Mouse (Mus musculus): ENCODE results near the gene Fbxo34. TPM values are rescaled to one million over a fixed set of nuclear protein-coding genes. Genes with fewer than 3 reads are reported as not detected.

Gene Fbxo34
- total and polyA plus RNA-seq, 2 experiments from 2014 or later: 20.0 to 33.8 TPM

- no peak for TF ChIP-seq CTCF (IDR thresholded peaks at IDR 0.05; ENCODE audit: low read depth)
- ATAC-seq (no peak), DNase-seq (no peak)
Measured at GRCm38 (mm10) chr14:47419723-47420276, 30.4 kb upstream of the Fbxo34 start.

GRCm38 (mm10) chr14:47421606-47422005 is 28.6 kb upstream of the Fbxo34 start:
- Histone ChIP-seq H3K9me3 (ENCODE audit: low read length) (no peaks in the 10 kb centered on the region), H3K9ac (no peak overlapping the region), H3K4me3 (ENCODE audit: low read depth, low read length) (no peak overlapping the region), H3K4me2 (ENCODE audit: low read depth) (no peak overlapping the region), H3K27ac (ENCODE audit: low read depth, low read length) (no peak overlapping the region), H3K27me3 (ENCODE audit: insufficient read depth, low read length) (no peaks in the 10 kb centered on the region), H3K4me1 (ENCODE audit: insufficient read depth) (no peaks in the 10 kb centered on the region), H3K36me3 (ENCODE audit: insufficient read depth) (no peaks in the 10 kb centered on the region)
- 44% methylated on average over 2 of the region's 2 CpGs for WGBS
- no peak for DNase-seq
- TF ChIP-seq CTCF (IDR thresholded peaks at IDR 0.05; ENCODE audit: low read depth): no peak
- no peak for ATAC-seq

More at GRCm38 (mm10) chr14:47419723-47420276, 30.4 kb upstream of the Fbxo34 start:
- Histone ChIP-seq H3K4me2 (ENCODE audit: low read depth) (no peak overlapping the region), H3K27me3 (ENCODE audit: insufficient read depth, low read length) (no peaks in the 10 kb centered on the region), H3K4me3 (ENCODE audit: low read depth, low read length) (no peak overlapping the region), H3K27ac (ENCODE audit: low read depth, low read length) (no peak overlapping the region), H3K9ac (no peak overlapping the region), H3K36me3 (ENCODE audit: insufficient read depth) (no peaks in the 10 kb centered on the region), H3K4me1 (ENCODE audit: insufficient read depth) (no peaks in the 10 kb centered on the region), H3K9me3 (ENCODE audit: low read length) (no peaks in the 10 kb centered on the region)
- WGBS: 93% methylated on average over 24 of the region's 24 CpGs

DNA sequence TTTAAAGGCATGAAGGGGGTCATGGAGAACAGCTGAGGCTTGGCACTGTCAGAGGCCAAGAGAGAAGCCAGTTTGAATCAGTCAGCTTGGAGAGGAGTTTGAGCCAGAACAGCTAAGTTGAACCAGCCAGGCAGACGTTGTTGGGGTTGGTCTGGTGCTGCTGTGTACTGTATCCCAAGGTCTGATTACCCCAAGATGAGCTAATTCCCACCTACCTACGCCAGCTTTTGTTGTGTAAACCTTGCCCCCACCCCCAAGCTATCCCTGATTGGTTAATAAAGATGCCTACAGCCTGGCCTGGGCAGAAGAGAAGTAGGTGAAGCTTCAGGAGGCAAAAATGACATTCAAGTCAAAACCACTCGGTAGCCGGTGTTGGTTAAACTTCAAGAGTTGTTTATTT is 27.8 kb upstream of the Fbxo34 start:
- Histone ChIP-seq H3K4me1 (ENCODE audit: insufficient read depth) (no peaks in the 10 kb centered on the region), H3K4me3 (ENCODE audit: low read depth, low read length) (no peak overlapping the region), H3K36me3 (ENCODE audit: insufficient read depth) (no peaks in the 10 kb centered on the region), H3K9me3 (ENCODE audit: low read length) (no peaks in the 10 kb centered on the region), H3K27me3 (ENCODE audit: insufficient read depth, low read length) (no peaks in the 10 kb centered on the region), H3K27ac (ENCODE audit: low read depth, low read length) (no peak overlapping the region), H3K4me2 (ENCODE audit: low read depth) (no peak overlapping the region), H3K9ac (no peak overlapping the region)
- TF ChIP-seq CTCF (IDR thresholded peaks at IDR 0.05; ENCODE audit: low read depth): no peak
- WGBS: 78% methylated on average over 4 of the region's 4 CpGs
- DNase-seq: no peak
- ATAC-seq: no peak

- ATAC-seq (no peak), DNase-seq (no peak)
- Histone ChIP-seq H3K4me2 (ENCODE audit: low read depth) (no peak overlapping the region), H3K9ac (no peak overlapping the region), H3K27ac (ENCODE audit: low read depth, low read length) (no peak overlapping the region), H3K9me3 (ENCODE audit: low read length) (no peaks in the 10 kb centered on the region), H3K27me3 (ENCODE audit: insufficient read depth, low read length) (no peaks in the 10 kb centered on the region), H3K4me3 (ENCODE audit: low read depth, low read length) (no peak overlapping the region), H3K4me1 (ENCODE audit: insufficient read depth) (no peaks in the 10 kb centered on the region), H3K36me3 (ENCODE audit: insufficient read depth) (no peaks in the 10 kb centered on the region)
- peak; percentile 44 for TF ChIP-seq CTCF (IDR thresholded peaks at IDR 0.05; ENCODE audit: low read depth)
Measured at GRCm38 (mm10) chr14:47432987-47433386, 17.2 kb upstream of the Fbxo34 start.

DNA sequence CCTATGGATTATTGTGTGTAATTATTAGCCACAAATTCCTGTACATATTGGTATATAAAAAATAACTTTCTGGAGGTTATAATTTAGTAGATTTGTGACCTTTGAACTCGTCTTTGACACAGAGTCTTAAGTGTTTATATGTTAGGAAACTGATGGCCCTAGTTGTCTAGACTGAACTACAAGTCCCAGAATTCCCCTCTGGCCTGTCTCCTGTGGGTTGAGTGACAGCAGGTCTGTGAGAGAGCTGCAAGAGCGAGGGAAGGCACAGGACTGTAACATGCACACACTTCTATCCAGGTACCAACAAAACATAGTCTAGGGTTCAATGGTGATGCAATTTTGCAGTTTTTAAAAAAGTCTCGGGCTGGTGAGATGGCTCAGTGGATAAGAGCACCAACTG is 11.3 kb upstream of the Fbxo34 start:
- ATAC-seq: no peak
- 73% methylated on average over 3 of the region's 3 CpGs for WGBS
- Histone ChIP-seq H3K9ac (no peak overlapping the region), H3K9me3 (ENCODE audit: low read length) (0 out of 2 replicates have a peak, but pooled peaks cover 14% of the 10 kb centered on the region), H3K27me3 (ENCODE audit: insufficient read depth, low read length) (no peaks in the 10 kb centered on the region), H3K4me2 (ENCODE audit: low read depth) (no peak overlapping the region), H3K36me3 (ENCODE audit: insufficient read depth) (no peaks in the 10 kb centered on the region), H3K27ac (ENCODE audit: low read depth, low read length) (no peak overlapping the region), H3K4me3 (ENCODE audit: low read depth, low read length) (no peak overlapping the region), H3K4me1 (ENCODE audit: insufficient read depth) (no peaks in the 10 kb centered on the region)
- TF ChIP-seq CTCF (IDR thresholded peaks at IDR 0.05; ENCODE audit: low read depth): no peak
- no peak for DNase-seq

DNA sequence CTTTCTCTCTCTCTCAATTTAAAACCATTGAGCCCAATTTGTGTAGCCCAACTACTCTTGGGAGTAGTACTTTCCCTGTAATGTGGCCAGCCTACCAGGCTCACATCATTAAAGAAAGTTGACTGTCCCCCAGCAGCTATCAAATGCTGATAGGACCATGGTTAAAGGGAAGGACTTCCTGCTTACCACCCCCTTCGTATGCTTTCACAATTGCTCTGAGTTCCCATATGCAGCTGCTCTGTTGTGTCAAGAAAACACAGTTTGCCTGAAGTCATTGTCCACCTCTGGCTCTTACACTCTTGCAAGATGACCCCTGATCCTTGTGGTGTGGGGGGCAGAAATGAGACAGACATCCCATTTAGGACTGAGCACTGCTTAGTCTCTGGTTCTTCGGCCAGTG is 5.3 kb upstream of the Fbxo34 start:
- no peak for DNase-seq
- 66% methylated on average over 2 of the region's 2 CpGs for WGBS
- H3K9ac ChIP-seq: no peak overlapping the region
- no peaks in the 10 kb centered on the region for H3K4me1 ChIP-seq (ENCODE audit: insufficient read depth)
- ATAC-seq: no peak
- no peaks in the 10 kb centered on the region for H3K27me3 ChIP-seq (ENCODE audit: insufficient read depth, low read length)
- 0 out of 2 replicates have a peak, but pooled peaks cover 9% of the 10 kb centered on the region for H3K9me3 ChIP-seq (ENCODE audit: low read length)
- H3K4me2 ChIP-seq (ENCODE audit: low read depth): no peak overlapping the region
- no peaks in the 10 kb centered on the region for H3K36me3 ChIP-seq (ENCODE audit: insufficient read depth)
- H3K4me3 ChIP-seq (ENCODE audit: low read depth, low read length): no peak overlapping the region
- TF ChIP-seq CTCF (IDR thresholded peaks at IDR 0.05; ENCODE audit: low read depth): no peak
- H3K27ac ChIP-seq (ENCODE audit: low read depth, low read length): no peak overlapping the region

DNA sequence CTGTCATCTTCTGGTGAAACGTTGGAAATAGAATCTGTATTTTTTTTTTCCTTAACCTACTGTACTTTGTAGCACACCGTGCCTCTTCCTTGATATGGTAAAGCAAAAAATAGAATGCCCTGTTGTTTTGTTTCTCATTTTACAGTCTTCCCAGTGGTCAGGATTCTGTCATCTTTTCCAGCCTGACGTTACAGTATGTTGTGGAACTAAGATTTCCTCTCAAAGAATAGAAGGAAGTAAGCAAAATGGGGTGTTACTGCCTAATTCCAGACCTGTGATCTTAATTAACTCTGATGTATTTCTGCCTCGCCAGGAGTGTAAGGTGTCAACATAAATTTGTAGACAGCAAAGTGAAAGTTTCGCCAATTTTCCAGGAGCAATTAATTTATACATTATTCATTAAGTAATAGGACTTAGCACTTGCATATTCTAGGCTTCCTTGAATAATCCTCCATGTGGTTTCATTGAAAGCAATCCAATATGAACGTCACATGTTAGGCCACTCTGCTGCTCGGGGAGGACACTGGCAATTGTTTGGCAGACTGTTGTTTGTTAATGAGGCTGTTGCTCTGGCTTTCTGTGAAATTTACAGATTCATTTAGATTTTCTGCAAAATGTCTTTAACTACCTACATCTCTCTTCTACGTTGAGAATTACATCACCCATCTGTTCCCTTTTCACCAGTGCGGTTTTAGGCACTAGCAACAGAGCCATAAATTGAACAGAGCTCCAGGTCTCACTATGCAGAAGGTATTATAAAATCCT is 4.7 kb upstream of the Fbxo34 start:
- Histone ChIP-seq H3K4me2 (ENCODE audit: low read depth) (no peak overlapping the region), H3K27me3 (ENCODE audit: insufficient read depth, low read length) (no peaks in the 10 kb centered on the region), H3K9me3 (ENCODE audit: low read length) (0 out of 2 replicates have a peak, but pooled peaks cover 3% of the 10 kb centered on the region), H3K4me3 (ENCODE audit: low read depth, low read length) (no peak overlapping the region), H3K4me1 (ENCODE audit: insufficient read depth) (no peaks in the 10 kb centered on the region), H3K27ac (ENCODE audit: low read depth, low read length) (no peak overlapping the region), H3K9ac (no peak overlapping the region), H3K36me3 (ENCODE audit: insufficient read depth) (no peaks in the 10 kb centered on the region)
- ATAC-seq (no peak; the same call in 1 of the 2 replicates), DNase-seq (peak; percentile 24)
- TF ChIP-seq CTCF (IDR thresholded peaks at IDR 0.05; ENCODE audit: low read depth): no peak
- 36% methylated on average over 9 of the region's 9 CpGs for WGBS

Measured in forebrain, postnatal 0 days (tissue).